Mouse (Mus musculus) midbrain, embryonic 15.5 days (tissue): ENCODE measurements around the gene Stk40. TPM values are rescaled to one million over a fixed set of nuclear protein-coding genes. Genes with fewer than 3 reads are reported as not detected.

ENCODE experiments used
- ATAC-seq: fragments of 200-750 bp; cut with Nextera tagmentation; replicated peaks from 2 replicates; pipeline ENCODE4 v1.8.0; 2017; ENCODE audit warnings: moderate TSS enrichment
- H3K27ac ChIP-seq: fragments of 300-500 bp; sonication (generic); 2 replicates; pipeline ENCODE4 v1.5.1; 2015; ENCODE audit warnings: mild to moderate bottlenecking, inconsistent platforms
- H3K27me3 ChIP-seq: fragments of 300-500 bp; sonication (generic); replicated peaks from 2 replicates; pipeline ENCODE4 v1.6.1; 2015; ENCODE audit warnings: inconsistent platforms
- H3K36me3 ChIP-seq: fragments of 300-500 bp; sonication (generic); replicated peaks from 2 replicates; pipeline ENCODE4 v1.6.1; 2015; ENCODE audit warnings: inconsistent platforms
- H3K4me1 ChIP-seq: fragments of 300-500 bp; sonication (generic); 2 replicates; pipeline ENCODE4 v1.6.1; 2015; ENCODE audit warnings: inconsistent platforms
- H3K4me2 ChIP-seq: fragments of 300-500 bp; sonication (generic); 2 replicates; pipeline ENCODE4 v1.6.1; 2015; ENCODE audit warnings: inconsistent platforms, mild to moderate bottlenecking, moderate library complexity
- H3K4me3 ChIP-seq: fragments of 300-500 bp; sonication (generic); 2 replicates; pipeline ENCODE4 v1.5.1; 2015; ENCODE audit warnings: mild to moderate bottlenecking, inconsistent platforms
- H3K9ac ChIP-seq: fragments of 300-500 bp; sonication (generic); 2 replicates; pipeline ENCODE4 v1.6.1; 2015; ENCODE audit warnings: mild to moderate bottlenecking, inconsistent platforms
- H3K9me3 ChIP-seq: fragments of 300-500 bp; sonication (generic); 2 replicates; pipeline ENCODE4 v1.6.1; 2016; ENCODE audit warnings: inconsistent platforms
- WGBS: fragments of 180-500 bp; shearing (Covaris S2); methylation state at CpG from one replicate; pipeline ENCODE4 v1.1.7; 2015; ENCODE audit warnings: mixed read lengths; 5-methylcytosine and 5-hydroxymethylcytosine counted together
- polyA plus RNA-seq: library from polyadenylated mRNA; unstranded; fragments of >200 nt; fragmentation: Nextera tagmentation; extraction: Ambion mirVana; gene quantifications from 2 replicates; pipeline ENCODE4 v1.2.1, GENCODE M21; 2015

Gene Stk40
- polyA plus RNA-seq: 34.4 and 35.2 TPM in 2 replicates

GRCm38 (mm10) chr4:126103590-126104068 is at the start of gene Stk40:
TSS of gene Stk40 (plus strand) at chr4:126103957.
- Histone ChIP-seq H3K27me3 (no peaks in the 10 kb centered on the region), H3K4me2 (peak within 1 kb of the TSS; percentile 87), H3K4me1 (peaks cover 63% of the 10 kb centered on the region), H3K9me3 (no peaks in the 10 kb centered on the region), H3K9ac (peak within 1 kb of the TSS; percentile 89), H3K4me3 (peak within 1 kb of the TSS; percentile 96), H3K27ac (peak within 1 kb of the TSS; percentile 84), H3K36me3 (no peaks in the 10 kb centered on the region)
- ATAC-seq: peak; percentile 96
- WGBS: under 1% methylated on average over 25 of the region's 34 CpGs

GRCm38 (mm10) chr4:126057207-126058133 is 46.3 kb upstream of the Stk40 start:
- peaks cover 24% of the 10 kb centered on the region for H3K36me3 ChIP-seq
- peak overlapping the region; percentile 63 for H3K4me3 ChIP-seq
- no peak overlapping the region for H3K27ac ChIP-seq
- no peaks in the 10 kb centered on the region for H3K27me3 ChIP-seq
- ATAC-seq: no peak; the same call in 1 of the 2 replicates
- no peaks in the 10 kb centered on the region for H3K9me3 ChIP-seq
- peaks cover 24% of the 10 kb centered on the region for H3K4me1 ChIP-seq
- peak overlapping the region; percentile 67 for H3K4me2 ChIP-seq
- 0 out of 2 replicates have a peak overlapping the region, but pooled peaks have one; percentile 23 for H3K9ac ChIP-seq
- WGBS: 15% methylated on average over 19 of the region's 19 CpGs

- ATAC-seq: peak; percentile 98
- peak within 1 kb of the TSS; percentile 74 for H3K9ac ChIP-seq
- WGBS: under 1% methylated on average over 57 of the region's 57 CpGs
These were observed 45.4 kb upstream of the Stk40 start, which contains the start of gene Oscp1 for GRCm38 (mm10) chr4:126058134-126058996. TSS of gene Oscp1 (plus strand) at chr4:126058565.

GRCm38 (mm10) chr4:126058997-126059362 is 44.8 kb upstream of the Stk40 start:
- no peaks in the 10 kb centered on the region for H3K9me3 ChIP-seq
- peaks cover 24% of the 10 kb centered on the region for H3K4me1 ChIP-seq
- peak overlapping the region; percentile 74 for H3K9ac ChIP-seq
- H3K27me3 ChIP-seq: no peaks in the 10 kb centered on the region
- ATAC-seq: no peak
- H3K36me3 ChIP-seq: peaks cover 17% of the 10 kb centered on the region
- peak overlapping the region; percentile 67 for H3K4me2 ChIP-seq
- peak overlapping the region; percentile 63 for H3K27ac ChIP-seq
- peak overlapping the region; percentile 63 for H3K4me3 ChIP-seq
- WGBS: 31% methylated on average over 9 of the region's 9 CpGs

More at GRCm38 (mm10) chr4:126058134-126058996, 45.4 kb upstream of the Stk40 start, which contains the start of gene Oscp1:
- Histone ChIP-seq H3K4me1 (peaks cover 24% of the 10 kb centered on the region), H3K27ac (peak within 1 kb of the TSS; percentile 63), H3K9me3 (no peaks in the 10 kb centered on the region), H3K36me3 (peaks cover 22% of the 10 kb centered on the region), H3K4me3 (peak within 1 kb of the TSS; percentile 63), H3K4me2 (peak within 1 kb of the TSS; percentile 67), H3K27me3 (no peaks in the 10 kb centered on the region)

- 44% methylated on average over 1 of the region's 1 CpGs for WGBS
- H3K9me3 ChIP-seq: no peaks in the 10 kb centered on the region
These were observed 40.9 kb upstream of the Stk40 start for GRCm38 (mm10) chr4:126062856-126063255.

GRCm38 (mm10) chr4:126065241-126065640 is 38.5 kb upstream of the Stk40 start:
- Histone ChIP-seq H3K9ac (no peak overlapping the region), H3K27me3 (no peaks in the 10 kb centered on the region), H3K4me1 (peaks cover 5% of the 10 kb centered on the region; the same call in 1 of the 2 replicates), H3K9me3 (no peaks in the 10 kb centered on the region), H3K4me3 (no peak overlapping the region), H3K27ac (no peak overlapping the region), H3K4me2 (no peak overlapping the region), H3K36me3 (no peaks in the 10 kb centered on the region)
- 88% methylated on average over 7 of the region's 7 CpGs for whole genome bisulfite sequencing
- ATAC-seq: no peak

More at GRCm38 (mm10) chr4:126062856-126063255, 40.9 kb upstream of the Stk40 start:
- H3K9ac ChIP-seq: no peak overlapping the region
- no peak for ATAC-seq
- no peak overlapping the region for H3K4me2 ChIP-seq
- peaks cover 18% of the 10 kb centered on the region for H3K4me1 ChIP-seq
- H3K36me3 ChIP-seq: no peaks in the 10 kb centered on the region
- H3K27me3 ChIP-seq: no peaks in the 10 kb centered on the region
- no peak overlapping the region for H3K27ac ChIP-seq
- no peak overlapping the region for H3K4me3 ChIP-seq

- WGBS: 74% methylated on average over 15 of the region's 15 CpGs
- H3K27me3 ChIP-seq: no peaks in the 10 kb centered on the region
- no peaks in the 10 kb centered on the region for H3K9me3 ChIP-seq
- H3K27ac ChIP-seq: no peak overlapping the region
- no peak for ATAC-seq
- H3K36me3 ChIP-seq: no peaks in the 10 kb centered on the region
- H3K4me3 ChIP-seq: no peak overlapping the region
- H3K4me2 ChIP-seq: no peak overlapping the region
- H3K9ac ChIP-seq: no peak overlapping the region
- no peaks in the 10 kb centered on the region for H3K4me1 ChIP-seq
These were observed 36.2 kb upstream of the Stk40 start for GRCm38 (mm10) chr4:126067401-126068077.

- Histone ChIP-seq H3K9ac (no peak overlapping the region), H3K36me3 (no peaks in the 10 kb centered on the region), H3K4me3 (no peak overlapping the region), H3K4me1 (no peaks in the 10 kb centered on the region), H3K9me3 (no peaks in the 10 kb centered on the region), H3K27ac (no peak overlapping the region), H3K27me3 (no peaks in the 10 kb centered on the region), H3K4me2 (no peak overlapping the region)
- no peak for ATAC-seq
- WGBS: 86% methylated on average over 6 of the region's 6 CpGs
These were observed 34.9 kb upstream of the Stk40 start for GRCm38 (mm10) chr4:126068842-126069241.

GRCm38 (mm10) chr4:126077833-126078232 is 25.9 kb upstream of the Stk40 start:
- no peaks in the 10 kb centered on the region for H3K4me1 ChIP-seq

GRCm38 (mm10) chr4:126079266-126079665 is 24.5 kb upstream of the Stk40 start:
- Histone ChIP-seq H3K27ac (no peak overlapping the region), H3K4me2 (no peak overlapping the region), H3K36me3 (peaks cover 8% of the 10 kb centered on the region; the same call in 1 of the 2 replicates), H3K9me3 (no peaks in the 10 kb centered on the region), H3K4me1 (no peaks in the 10 kb centered on the region), H3K9ac (no peak overlapping the region), H3K4me3 (no peak overlapping the region), H3K27me3 (no peaks in the 10 kb centered on the region)
- 93% methylated on average over 4 of the region's 4 CpGs for WGBS
- no peak for ATAC-seq

More at GRCm38 (mm10) chr4:126077833-126078232, 25.9 kb upstream of the Stk40 start:
- no peak overlapping the region for H3K4me3 ChIP-seq
- no peaks in the 10 kb centered on the region for H3K27me3 ChIP-seq
- WGBS: 83% methylated on average over 6 of the region's 6 CpGs
- no peak for ATAC-seq
- H3K9me3 ChIP-seq: no peaks in the 10 kb centered on the region
- H3K4me2 ChIP-seq: no peak overlapping the region
- H3K9ac ChIP-seq: no peak overlapping the region
- H3K36me3 ChIP-seq: peaks cover 10% of the 10 kb centered on the region; the same call in 1 of the 2 replicates
- H3K27ac ChIP-seq: no peak overlapping the region

- Histone ChIP-seq H3K9me3 (no peaks in the 10 kb centered on the region), H3K36me3 (peaks cover 4% of the 10 kb centered on the region; the same call in 1 of the 2 replicates), H3K4me3 (no peak overlapping the region), H3K4me2 (no peak overlapping the region), H3K27me3 (no peaks in the 10 kb centered on the region), H3K9ac (no peak overlapping the region), H3K27ac (no peak overlapping the region), H3K4me1 (no peaks in the 10 kb centered on the region)
- no peak for ATAC-seq
- WGBS: 87% methylated on average over 1 of the region's 1 CpGs
These were observed 22.2 kb upstream of the Stk40 start for GRCm38 (mm10) chr4:126081601-126082000.
